In genomic region chr4:65367135-65367534, GRCm38 (mm10) we compare ENCODE assay signal across 26 mouse cellular contexts.
DNase-seq lines count a peak whose midpoint lies in the region; ATAC-seq and TF ChIP-seq lines count a peak whose summit lies in the region.
"Had no signal": no experiment of that assay in that cellular context is flagged by ENCODE, and none has a peak within 500 bp of the region (broad histone marks: within the 10 kb centered on the region; RNA-seq: fewer than 3 reads in every experiment).

No protein-coding gene starts in this region.

- no peak for TF ChIP-seq POLR2A in brain, embryonic 14.5 days (IDR thresholded peaks at IDR 0.05; ENCODE audit: borderline replicate concordance, extremely low read depth, insufficient read depth, insufficient read length, poor library complexity, severe bottlenecking)

- H3K4me1 ChIP-seq in hindbrain, embryonic 11.5 days (replicated peaks; ENCODE audit: control insufficient read depth, insufficient read depth, low read length) = no peaks in the 10 kb centered on the region
- H3K4me1 ChIP-seq in hindbrain, postnatal 0 days (ENCODE audit: insufficient read depth, low read length) = no peaks in the 10 kb centered on the region
- no peaks in the 10 kb centered on the region for H3K4me1 ChIP-seq in limb, embryonic 15.5 days
- H3K4me1 ChIP-seq: embryonic facial prominence, embryonic 12.5 days; embryonic facial prominence, embryonic 15.5 days; hindbrain, embryonic 13.5 days had no signal

- H3K36me3 ChIP-seq in hindbrain, embryonic 11.5 days (ENCODE audit: control insufficient read depth, insufficient read depth, low read length) = no peaks in the 10 kb centered on the region
- H3K36me3 ChIP-seq in hindbrain, postnatal 0 days (ENCODE audit: insufficient read depth, low read length) = no peaks in the 10 kb centered on the region
- H3K36me3 ChIP-seq in limb, embryonic 15.5 days = no peaks in the 10 kb centered on the region
- H3K36me3 ChIP-seq: embryonic facial prominence, embryonic 12.5 days; embryonic facial prominence, embryonic 15.5 days; G1E; hindbrain, embryonic 13.5 days had no signal

- H3K27ac ChIP-seq in hindbrain, embryonic 11.5 days (ENCODE audit: low read depth, low read length) = no peak overlapping the region
- no peak overlapping the region for H3K27ac ChIP-seq in hindbrain, postnatal 0 days
- 0 out of 2 replicates have a peak overlapping the region, but pooled peaks have one; percentile 33 for H3K27ac ChIP-seq in limb, embryonic 15.5 days
- H3K27ac ChIP-seq: embryonic facial prominence, embryonic 12.5 days; embryonic facial prominence, embryonic 15.5 days; gastrocnemius, adult 2 months; hindbrain, embryonic 13.5 days had no signal

- no peaks in the 10 kb centered on the region for H3K9me3 ChIP-seq in hindbrain, embryonic 11.5 days (ENCODE audit: control insufficient read depth, low read length)
- H3K9me3 ChIP-seq in hindbrain, postnatal 0 days (ENCODE audit: low read length) = no peaks in the 10 kb centered on the region
- H3K9me3 ChIP-seq in limb, embryonic 15.5 days = no peaks in the 10 kb centered on the region
- H3K9me3 ChIP-seq: embryonic facial prominence, embryonic 15.5 days had no signal

- intact Hi-C loops in heart, postnatal 25 days (cut with DNase I) = no loop called here

- peak; percentile 3 for DNase-seq in hindbrain, embryonic 11.5 days (ENCODE audit: low spot score)
- DNase-seq in hindbrain, postnatal 0 days (ENCODE audit: low spot score) = no peak
- peak; percentile 75 for DNase-seq in Muller cell, postnatal 12 days (ENCODE audit: inconsistent ontology term)
- peak; percentile 18 for DNase-seq in brain, embryonic 14.5 days (ENCODE audit: low read depth)
- no peak for DNase-seq in spleen, postnatal 14 days (ENCODE audit: low spot score in 2 of 2)
- no peak for DNase-seq in heart, postnatal 25 days (ENCODE audit: low spot score)
- DNase-seq: adrenal gland, adult 8-10 months; adrenal gland, postnatal 25 days; B cell, adult 2 months; cerebellum, adult 18-20 months; cerebellum, adult 9-10 months; cerebellum, postnatal 14 days; forebrain, postnatal 0 days; gastrocnemius, adult 2 months; gastrocnemius, postnatal 14 days; heart, adult 11 months; heart, postnatal 4 days had no signal

- ATAC-seq in hindbrain, embryonic 11.5 days (ENCODE audit: low FRiP score) = no peak
- no peak for ATAC-seq in hindbrain, postnatal 0 days
- no peak for ATAC-seq in limb, embryonic 15.5 days (ENCODE audit: insufficient number of reproducible peaks, low FRiP score, low TSS enrichment, low read depth)
- ATAC-seq: activated CD4-positive, CD25-positive, alpha-beta regulatory T cell, adult 4 months; forebrain, embryonic 14.5 days; forebrain, postnatal 0 days had no signal

- H3K9ac ChIP-seq in hindbrain, embryonic 11.5 days (ENCODE audit: low read depth, low read length) = no peak overlapping the region
- no peak overlapping the region for H3K9ac ChIP-seq in hindbrain, postnatal 0 days (replicated peaks; ENCODE audit: low read length)
- no peak overlapping the region for H3K9ac ChIP-seq in limb, embryonic 15.5 days
- H3K9ac ChIP-seq: embryonic facial prominence, embryonic 12.5 days; embryonic facial prominence, embryonic 15.5 days; forebrain, postnatal 0 days; hindbrain, embryonic 13.5 days had no signal

- H3K4me2 ChIP-seq in hindbrain, embryonic 11.5 days (replicated peaks; ENCODE audit: low read depth, low read length) = no peak overlapping the region
- no peak overlapping the region for H3K4me2 ChIP-seq in hindbrain, postnatal 0 days (ENCODE audit: low read depth, low read length)
- no peak overlapping the region for H3K4me2 ChIP-seq in limb, embryonic 15.5 days
- H3K4me2 ChIP-seq: embryonic facial prominence, embryonic 12.5 days; embryonic facial prominence, embryonic 15.5 days; heart, embryonic 11.5 days; hindbrain, embryonic 13.5 days had no signal

- TF ChIP-seq CTCF in hindbrain, postnatal 0 days (IDR thresholded peaks at IDR 0.05; ENCODE audit: low read depth) = no peak
- TF ChIP-seq CTCF in brain, embryonic 14.5 days (IDR thresholded peaks at IDR 0.05; ENCODE audit: borderline replicate concordance, extremely low read depth, insufficient read depth, insufficient read length) = no peak

- no peak overlapping the region for H3K4me3 ChIP-seq in hindbrain, embryonic 11.5 days (ENCODE audit: low read depth, low read length)
- no peak overlapping the region for H3K4me3 ChIP-seq in hindbrain, postnatal 0 days (ENCODE audit: low read length)
- H3K4me3 ChIP-seq in limb, embryonic 15.5 days = no peak overlapping the region
- H3K4me3 ChIP-seq: embryonic facial prominence, embryonic 12.5 days; embryonic facial prominence, embryonic 15.5 days; gastrocnemius, adult 2 months; hindbrain, embryonic 13.5 days had no signal

- no peaks in the 10 kb centered on the region for H3K27me3 ChIP-seq in hindbrain, embryonic 11.5 days (ENCODE audit: control insufficient read depth, insufficient read depth, low read length)
- H3K27me3 ChIP-seq in hindbrain, postnatal 0 days (ENCODE audit: insufficient read depth, low read length) = no peaks in the 10 kb centered on the region
- H3K27me3 ChIP-seq in limb, embryonic 15.5 days = no peaks in the 10 kb centered on the region
- H3K27me3 ChIP-seq: CH12.LX; embryonic facial prominence, embryonic 12.5 days; embryonic facial prominence, embryonic 15.5 days; hindbrain, embryonic 13.5 days had no signal

Comparison
In these comparisons a context has a peak if more than half of its experiments do, and no peak if none do; other contexts are left out.
1. DNase-seq: peak in hindbrain, embryonic 11.5 days (single experiment), Muller cell, postnatal 12 days (single experiment) and brain, embryonic 14.5 days (single experiment); none in hindbrain, postnatal 0 days (single experiment), spleen, postnatal 14 days (0 of 2) and heart, postnatal 25 days (single experiment).